Mouse (Mus musculus) MEL (cell line): Measurements from ENCODE around the gene Fbrsl1.

Source experiments
- CHD1 ChIP-seq: IDR thresholded peaks from 2 replicates; pipeline ENCODE4 v1.6.1; 2012; ENCODE audit warnings: low read depth, mild to moderate bottlenecking, inconsistent platforms, low read length, improper control_type of control experiment
- CHD2 ChIP-seq: IDR thresholded peaks from 2 replicates; pipeline ENCODE4 v1.6.1; 2011; ENCODE audit warnings: low read length, improper control_type of control experiment
- CTCF ChIP-seq, 3 experiments: IDR thresholded peaks in 2 of 3; conservative IDR thresholded peaks in 1 of 3; 2 replicates each; pipeline ENCODE4 v1.5.1; 2011 to 2012; ENCODE audit warnings: low read length in 3 of 3, low read depth in 2 of 3, mild to moderate bottlenecking in 2 of 3, improper control_type of control experiment in 1 of 3, inconsistent platforms in 1 of 3, mixed read lengths in 1 of 3, moderate library complexity in 1 of 3; ENCODE audit not compliant: control insufficient read depth in 1 of 3, insufficient read depth in 1 of 3, poor library complexity in 1 of 3, severe bottlenecking in 1 of 3
- ETS1 ChIP-seq: IDR thresholded peaks from 2 replicates; pipeline ENCODE4 v1.6.1; 2012; ENCODE audit warnings: low read depth, mild to moderate bottlenecking, inconsistent platforms, low read length, improper control_type of control experiment, moderate library complexity
- MAFK ChIP-seq: IDR thresholded peaks from 2 replicates; pipeline ENCODE4 v1.6.1; 2011; ENCODE audit warnings: low read depth, mild to moderate bottlenecking, low read length, improper control_type of control experiment, borderline replicate concordance
- MAX ChIP-seq: IDR thresholded peaks from 2 replicates; pipeline ENCODE4 v1.6.1; 2011; ENCODE audit warnings: low read length, improper control_type of control experiment
- POLR2A ChIP-seq, 2 experiments: IDR thresholded peaks; 2 replicates each; pipeline ENCODE4 v1.6.1; 2011 to 2012; ENCODE audit warnings: low read length in 2 of 2, mild to moderate bottlenecking in 2 of 2, control low read depth in 1 of 2, improper control_type of control experiment in 1 of 2, low read depth in 1 of 2, moderate library complexity in 1 of 2; ENCODE audit not compliant: control insufficient read depth in 1 of 2, insufficient read depth in 1 of 2, poor library complexity in 1 of 2
- TAL1 ChIP-seq: IDR thresholded peaks from 2 replicates; pipeline ENCODE4 v1.6.1; 2012; ENCODE audit warnings: mild to moderate bottlenecking, inconsistent platforms, low read length, moderate library complexity, mixed read lengths
- ZC3H11A ChIP-seq: IDR thresholded peaks from 2 replicates; pipeline ENCODE4 v1.6.1; 2012; ENCODE audit warnings: low read depth, mild to moderate bottlenecking, inconsistent platforms, low read length, improper control_type of control experiment

- TF ChIP-seq TAL1 (no peak), MAX (no peak), CHD2 (no peak), CTCF (IDR thresholded peaks at IDR 0.05 in 2 of 3, conservative IDR thresholded peaks at IDR 0.05 in 1 of 3; ENCODE audit: control insufficient read depth in 1 of 3, insufficient read depth in 1 of 3, low read depth in 2 of 3, low read length in 3 of 3, poor library complexity in 1 of 3, severe bottlenecking in 1 of 3) (no peak), POLR2A (IDR thresholded peaks at IDR 0.05; ENCODE audit: control insufficient read depth in 1 of 2, insufficient read depth in 1 of 2, low read depth in 1 of 2, low read length in 2 of 2, poor library complexity in 1 of 2) (no peak), CHD1 (no peak), MAFK (no peak), ZC3H11A (no peak), ETS1 (no peak)
Measured at GRCm38 (mm10) chr5:110402557-110402956, 45.7 kb downstream of the Fbrsl1 start.
